Mouse (Mus musculus) pancreas, adult 10 weeks (tissue): ENCODE results near the gene Gm21976. TPM values are rescaled to one million over a fixed set of nuclear protein-coding genes. Genes with fewer than 3 reads are reported as not detected.

Experiments
- polyA plus RNA-seq: library from polyadenylated mRNA; stranded (reverse); fragments of 350-450 nt; fragmentation: Illumina TruSeq; extraction: RNeasy Lipid Tissue Mini Kit (QIAGEN cat#74804); gene quantifications from one replicate; pipeline ENCODE4 v1.2.3, GENCODE M21; 2015; ENCODE audit warnings: low read depth, low replicate concordance; ENCODE audit not compliant: insufficient read depth

The Gm21976 gene
- polyA plus RNA-seq, result not detected

DNA sequence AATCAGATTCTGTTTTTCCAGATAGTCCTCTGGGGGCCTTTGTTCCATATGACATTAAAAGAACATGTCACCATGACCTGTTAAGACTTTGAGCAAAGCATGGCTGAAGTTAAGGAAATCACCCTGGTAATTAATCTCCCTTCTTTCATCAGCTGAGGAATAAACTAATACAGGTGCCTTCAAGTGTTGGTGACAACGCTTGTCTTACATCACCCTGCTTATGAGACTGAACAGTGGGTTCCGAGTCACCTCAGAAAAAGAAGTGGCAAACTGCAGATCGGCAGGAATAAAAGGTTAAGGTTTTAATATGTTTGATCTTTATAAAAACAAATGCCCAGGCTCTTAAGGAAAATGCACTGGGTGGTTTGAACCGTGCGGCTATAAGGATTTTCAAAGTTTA, at the start of gene Gm21976:
Gene Gm21976, plus strand, starts transcription at position 202 of the 400 bp plus-strand sequence.

DNA sequence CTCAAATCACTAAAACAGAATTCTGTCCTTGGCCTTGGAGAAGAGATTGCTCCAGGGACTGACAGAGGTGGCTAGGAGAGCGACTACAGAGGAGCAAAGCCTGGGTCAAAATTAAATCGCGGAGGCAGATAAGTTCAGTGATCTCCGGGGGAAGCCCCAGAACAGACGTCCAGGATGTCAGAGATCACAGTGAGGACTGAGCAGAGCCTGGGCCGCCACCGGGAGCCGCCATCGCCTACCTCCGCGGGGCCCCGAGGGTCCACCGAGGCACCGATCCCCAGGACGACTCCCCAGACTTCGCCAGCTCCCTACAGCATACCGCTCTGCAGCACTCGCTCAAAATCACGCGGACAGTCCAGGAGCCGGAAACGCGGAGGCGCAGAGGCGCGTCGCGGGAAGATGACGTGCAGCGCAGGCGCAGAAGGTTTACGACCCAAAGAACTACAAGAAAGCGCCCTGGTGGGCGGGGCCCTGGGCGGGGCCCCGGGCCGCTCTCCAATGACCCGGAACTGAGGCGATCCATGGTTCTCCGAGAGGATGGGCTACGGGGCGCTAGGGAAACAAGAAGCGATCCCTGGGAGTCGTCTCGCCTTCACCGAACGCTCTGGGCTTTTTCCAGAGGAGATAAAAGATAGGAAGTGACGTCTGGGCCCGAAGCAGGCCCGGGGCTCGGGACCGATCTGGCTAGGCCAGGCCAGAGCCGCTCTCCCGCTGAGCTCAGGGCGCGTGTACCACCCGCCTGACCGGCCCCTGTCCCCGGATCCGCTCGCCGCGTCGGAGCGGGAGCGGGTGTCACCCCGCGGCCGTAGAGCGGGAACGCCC, 16.8 kb upstream of the Gm21976 start, which contains the start of the genes Utp15 and Ankra2:
Gene Utp15, minus strand, starts transcription at position 406 of the 822 bp plus-strand sequence.
Gene Ankra2, plus strand, starts transcription at position 439 of the 822 bp plus-strand sequence.

DNA sequence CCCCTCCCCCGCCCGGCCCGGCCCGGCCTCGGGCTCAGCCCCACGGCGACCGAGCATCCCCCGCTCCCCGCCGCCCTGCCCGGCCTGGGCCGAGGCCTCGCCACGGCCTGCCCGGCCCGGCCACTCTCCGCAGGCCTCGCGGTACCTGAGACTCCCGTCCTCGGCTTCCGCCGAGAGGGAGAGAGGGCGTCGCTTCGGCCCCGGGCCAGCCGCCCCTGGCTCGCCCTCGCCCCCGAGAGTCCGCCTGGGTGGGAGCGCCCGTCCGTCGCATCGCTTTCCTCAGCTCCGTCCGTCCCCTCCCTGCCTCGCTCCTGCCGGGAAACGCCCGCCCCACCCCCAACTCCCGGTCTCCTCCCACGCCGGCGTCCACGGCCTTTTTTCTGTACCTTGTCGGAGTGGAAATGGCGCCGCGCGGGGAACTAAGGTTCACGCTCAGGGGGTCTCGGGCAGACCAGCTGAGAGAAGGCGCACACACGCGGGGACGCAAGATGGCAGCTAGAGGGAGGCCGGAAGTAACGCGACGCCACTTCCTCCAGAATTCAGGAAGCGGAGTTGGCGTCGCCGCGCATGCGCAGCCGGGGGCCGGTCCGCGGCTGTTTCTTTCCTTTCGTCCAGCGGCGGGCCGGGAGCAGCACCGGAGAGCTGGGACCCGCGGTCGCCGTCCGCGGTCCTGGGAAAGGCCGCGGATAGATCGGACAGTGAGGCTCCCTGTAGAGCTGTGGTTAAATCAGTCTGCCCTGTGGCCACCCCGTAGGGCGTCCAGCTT, 37.0 kb downstream of the Gm21976 start, which contains the start of gene Btf3:
Gene Btf3, minus strand, starts transcription at position 527 of the 766 bp plus-strand sequence.

DNA sequence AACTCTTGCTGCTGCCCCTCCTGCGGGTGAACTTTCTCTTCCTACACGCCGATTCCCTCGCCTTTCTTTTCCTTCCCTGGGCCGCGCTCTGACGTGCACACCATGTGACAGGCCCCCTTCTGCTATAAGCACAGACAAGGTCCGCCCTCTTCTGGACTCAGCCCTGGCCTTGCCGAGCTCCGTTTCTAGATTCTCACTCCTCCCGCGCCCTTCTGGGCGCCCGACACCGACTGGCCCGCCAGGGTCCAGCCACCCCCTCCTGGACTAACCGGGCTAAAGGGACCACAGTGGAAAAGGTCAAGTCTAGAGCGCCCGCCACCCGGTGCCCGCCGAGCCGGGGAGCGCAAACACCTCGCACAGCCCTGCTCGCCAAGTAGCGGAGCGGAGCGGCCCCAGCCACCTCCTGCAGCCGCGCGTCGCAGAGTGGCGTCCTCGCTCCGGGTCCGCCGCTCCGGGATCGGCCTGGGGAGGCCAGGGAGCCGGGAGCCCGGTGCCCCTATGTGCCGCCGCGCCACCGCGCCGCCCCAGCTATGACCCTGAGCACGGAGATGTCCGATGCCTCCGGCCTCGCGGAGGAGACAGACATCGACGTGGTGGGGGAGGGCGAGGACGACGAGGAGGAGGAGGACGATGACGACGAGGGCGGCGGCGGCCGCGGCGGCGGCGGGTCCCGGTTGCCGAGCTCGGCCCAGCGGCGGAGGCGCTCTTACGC, 74.6 kb downstream of the Gm21976 start, which contains the start of gene Foxd1:
Gene Foxd1, plus strand, starts transcription at position 153 of the 712 bp plus-strand sequence.

Other genes starting within 250 kb of the Gm21976 start
- 3.8 TPM for gene Arhgef28, start 73.4 kb upstream of the Gm21976 start, polyA plus RNA-seq
- gene Utp15, start 16.8 kb upstream of the Gm21976 start, polyA plus RNA-seq, result 3.9 TPM
- 7.5 TPM for gene Ankra2, start 16.8 kb upstream of the Gm21976 start, polyA plus RNA-seq
- gene Btf3, start 37.1 kb downstream of the Gm21976 start, polyA plus RNA-seq, result 100 TPM
- not detected for gene Foxd1, start 74.4 kb downstream of the Gm21976 start, polyA plus RNA-seq
- not detected for gene Gm10320, start 212.1 kb downstream of the Gm21976 start, polyA plus RNA-seq